Mouse (Mus musculus) cerebellum, postnatal 14 days (tissue): ENCODE measurements around the gene Sez6.

Experiments used
- DNase-seq, 2 experiments: peaks; one replicate each; pipeline ENCODE4 v3.0.0; 2021; ENCODE audit warnings: mixed read lengths in 2 of 2

The Sez6 gene

GRCm38 (mm10) chr11:77981609-77982440, 51.2 kb downstream of the Sez6 start:
- DNase-seq = peak; percentile 90 to 95

DNA sequence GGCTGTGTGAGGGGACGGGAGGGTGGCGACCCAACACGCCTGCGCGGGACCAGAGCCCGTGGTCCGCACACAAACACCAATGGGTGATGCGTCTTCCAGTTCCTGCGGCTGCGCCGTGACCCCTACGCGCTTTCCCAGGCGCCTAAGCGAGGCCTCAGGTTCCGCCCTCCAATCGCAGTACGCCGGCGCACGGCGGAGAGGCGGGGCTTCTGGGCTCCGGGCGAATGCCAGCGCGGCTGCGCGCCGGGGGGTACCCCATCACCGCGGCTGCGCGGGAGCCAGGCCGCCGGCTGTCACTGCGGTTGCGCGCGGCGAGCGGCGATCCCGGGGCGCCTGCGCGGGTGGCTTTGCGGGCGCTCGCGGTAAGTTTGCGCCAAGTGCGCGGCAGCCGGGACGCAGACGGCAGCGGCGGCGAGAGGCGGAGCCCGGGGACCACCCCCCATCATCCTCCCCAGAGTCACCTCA, 51.9 kb downstream of the Sez6 start, which contains the start of gene Phf12:
Gene Phf12, plus strand, starts transcription at position 314 of the 465 bp plus-strand sequence.
- DNase-seq = peak; percentile 99

- DNase-seq = peak; percentile 59 to 72
Measured at GRCm38 (mm10) chr11:77983191-77983936, 52.8 kb downstream of the Sez6 start.

- DNase-seq = peak; percentile 79 to 81
Measured at GRCm38 (mm10) chr11:77983937-77984835, 53.6 kb downstream of the Sez6 start.

GRCm38 (mm10) chr11:77984836-77985231, 54.2 kb downstream of the Sez6 start:
- DNase-seq = peak; percentile 66 to 72

GRCm38 (mm10) chr11:77985541-77986065, 55.0 kb downstream of the Sez6 start:
- DNase-seq = no peak

GRCm38 (mm10) chr11:77989071-77989690, 58.6 kb downstream of the Sez6 start:
- peak; percentile 72 to 83 for DNase-seq

DNA sequence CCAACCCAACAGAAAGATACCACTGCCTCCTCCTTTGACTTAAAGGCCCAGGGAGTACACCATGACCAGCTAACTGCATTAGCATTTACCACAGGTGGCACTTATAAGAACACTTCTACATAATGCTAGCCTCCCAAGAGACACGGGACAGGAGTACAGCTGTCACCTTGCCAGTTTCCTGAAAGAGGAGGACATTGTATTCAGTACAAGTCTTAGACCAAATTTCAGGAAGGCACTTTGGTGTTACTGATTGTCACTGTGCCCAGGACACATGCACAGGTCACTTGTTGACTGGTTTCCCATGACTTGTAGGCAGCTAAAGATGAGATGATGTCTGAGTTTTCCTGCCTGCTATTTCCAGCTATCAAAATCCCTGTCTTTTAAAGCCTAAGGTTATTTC, 65.0 kb downstream of the Sez6 start:
- DNase-seq = no peak

DNA sequence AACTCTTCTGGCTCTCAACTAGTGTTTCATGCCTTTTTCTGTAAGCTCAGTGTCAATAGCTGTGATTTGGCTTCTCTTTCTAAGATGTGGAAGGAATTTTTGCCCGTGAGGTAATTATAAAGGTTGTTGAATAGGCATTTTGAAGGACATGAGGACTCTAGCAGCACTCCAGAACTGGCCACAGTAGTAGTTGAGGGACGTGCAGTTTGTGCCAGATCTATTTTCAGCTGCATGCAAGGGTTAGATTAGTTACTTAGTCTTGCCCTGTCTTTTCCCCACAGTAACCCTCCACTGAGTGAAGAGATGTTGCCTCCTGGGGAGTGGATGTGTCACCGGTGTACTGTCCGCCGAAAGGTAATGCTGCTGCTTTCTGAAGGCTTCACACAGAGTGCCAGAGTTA, 75.8 kb downstream of the Sez6 start:
- DNase-seq = no peak

GRCm38 (mm10) chr11:78019676-78020075, 89.1 kb downstream of the Sez6 start:
- peak; percentile 86 to 87 for DNase-seq

DNA sequence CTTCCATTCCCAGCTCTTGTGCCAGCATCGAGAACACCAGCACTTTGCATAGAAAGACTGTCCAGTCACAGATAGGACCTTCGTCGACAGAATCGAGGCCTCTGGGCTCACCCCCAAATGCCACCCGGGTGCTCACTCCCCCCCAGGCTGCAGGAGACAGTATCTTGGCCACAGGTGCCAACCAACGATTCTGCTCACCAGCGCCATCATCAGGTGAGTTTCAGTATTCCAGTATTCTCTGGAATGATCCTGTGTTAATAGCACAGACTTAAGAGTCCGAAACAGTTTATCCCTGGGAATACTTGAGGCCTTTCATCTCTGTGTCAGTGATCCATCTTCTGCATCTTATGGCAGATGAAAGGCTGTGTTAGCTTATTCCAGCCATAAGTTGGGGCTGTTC, 93.0 kb downstream of the Sez6 start:
- peak; percentile 34 to 80 for DNase-seq
